Mouse (Mus musculus): ENCODE results near the gene Cytip. TPM values are rescaled to one million over a fixed set of nuclear protein-coding genes. Genes with fewer than 3 reads are reported as not detected.

Gene Cytip
- polyA plus RNA-seq, 1 experiment from 2014 or later: 0.30 TPM

- H3K27me3 ChIP-seq (ENCODE audit: insufficient read depth, poor library complexity, severe bottlenecking): no peaks in the 10 kb centered on the region
- H3K36me3 ChIP-seq: no peaks in the 10 kb centered on the region
- no peaks in the 10 kb centered on the region for H3K9me3 ChIP-seq
- no peaks in the 10 kb centered on the region for H3K4me1 ChIP-seq (replicated peaks)
- DNase-seq (ENCODE audit: low spot score): no peak
- H3K4me3 ChIP-seq: no peak overlapping the region
- WGBS: 93% methylated on average over 1 of the region's 1 CpGs
- H3K27ac ChIP-seq: no peak overlapping the region
Observed at GRCm38 (mm10) chr2:58179056-58179455, 16.3 kb downstream of the Cytip start.

GRCm38 (mm10) chr2:58175392-58176291 is 19.7 kb downstream of the Cytip start:
- Histone ChIP-seq H3K27ac (no peak overlapping the region), H3K4me1 (replicated peaks) (no peaks in the 10 kb centered on the region), H3K4me3 (no peak overlapping the region), H3K27me3 (ENCODE audit: insufficient read depth, poor library complexity, severe bottlenecking) (no peaks in the 10 kb centered on the region), H3K9me3 (no peaks in the 10 kb centered on the region), H3K36me3 (no peaks in the 10 kb centered on the region)
- WGBS: 91% methylated on average over 8 of the region's 8 CpGs
- no peak for DNase-seq (ENCODE audit: low spot score)

- Histone ChIP-seq H3K4me3 (no peak overlapping the region), H3K27me3 (ENCODE audit: insufficient read depth, poor library complexity, severe bottlenecking) (no peaks in the 10 kb centered on the region), H3K4me1 (replicated peaks) (no peaks in the 10 kb centered on the region), H3K36me3 (no peaks in the 10 kb centered on the region), H3K9me3 (no peaks in the 10 kb centered on the region), H3K27ac (no peak overlapping the region)
- DNase-seq (ENCODE audit: low spot score): no peak
- WGBS: 87% methylated on average over 9 of the region's 9 CpGs
Observed at GRCm38 (mm10) chr2:58174476-58175286, 20.7 kb downstream of the Cytip start.

GRCm38 (mm10) chr2:58172963-58173362 is 22.4 kb downstream of the Cytip start:
- Histone ChIP-seq H3K36me3 (no peaks in the 10 kb centered on the region), H3K27ac (no peak overlapping the region), H3K27me3 (ENCODE audit: insufficient read depth, poor library complexity, severe bottlenecking) (no peaks in the 10 kb centered on the region), H3K9me3 (no peaks in the 10 kb centered on the region), H3K4me3 (no peak overlapping the region), H3K4me1 (replicated peaks) (no peaks in the 10 kb centered on the region)
- WGBS: 88% methylated on average over 3 of the region's 3 CpGs
- no peak for DNase-seq (ENCODE audit: low spot score)

- no peaks in the 10 kb centered on the region for H3K36me3 ChIP-seq
- H3K27ac ChIP-seq: no peak overlapping the region
- no peak for DNase-seq (ENCODE audit: low spot score)
- H3K4me1 ChIP-seq (replicated peaks): no peaks in the 10 kb centered on the region
- no peaks in the 10 kb centered on the region for H3K27me3 ChIP-seq (ENCODE audit: insufficient read depth, poor library complexity, severe bottlenecking)
- H3K4me3 ChIP-seq: no peak overlapping the region
- H3K9me3 ChIP-seq: no peaks in the 10 kb centered on the region
- WGBS: 84% methylated on average over 2 of the region's 2 CpGs
Observed at GRCm38 (mm10) chr2:58169173-58169572, 26.2 kb downstream of the Cytip start.

- Histone ChIP-seq H3K4me1 (replicated peaks) (no peaks in the 10 kb centered on the region), H3K36me3 (no peaks in the 10 kb centered on the region), H3K27me3 (ENCODE audit: insufficient read depth, poor library complexity, severe bottlenecking) (no peaks in the 10 kb centered on the region), H3K4me3 (no peak overlapping the region), H3K9me3 (no peaks in the 10 kb centered on the region), H3K27ac (no peak overlapping the region)
- no peak for DNase-seq (ENCODE audit: low spot score)
- 86% methylated on average over 3 of the region's 3 CpGs for WGBS
Observed at GRCm38 (mm10) chr2:58167654-58168053, 27.7 kb downstream of the Cytip start.

- H3K27ac ChIP-seq: no peak overlapping the region
- H3K4me1 ChIP-seq (replicated peaks): no peaks in the 10 kb centered on the region
- H3K4me3 ChIP-seq: no peak overlapping the region
- no peak for DNase-seq (ENCODE audit: low spot score)
- H3K27me3 ChIP-seq (ENCODE audit: insufficient read depth, poor library complexity, severe bottlenecking): no peaks in the 10 kb centered on the region
- H3K36me3 ChIP-seq: no peaks in the 10 kb centered on the region
- WGBS: 73% methylated on average over 2 of the region's 2 CpGs
- no peaks in the 10 kb centered on the region for H3K9me3 ChIP-seq
Observed at GRCm38 (mm10) chr2:58166764-58167163, 28.6 kb downstream of the Cytip start.

GRCm38 (mm10) chr2:58163457-58164181 is 31.7 kb downstream of the Cytip start:
- H3K27me3 ChIP-seq (ENCODE audit: insufficient read depth, poor library complexity, severe bottlenecking): no peaks in the 10 kb centered on the region
- no peak for DNase-seq (ENCODE audit: low spot score)
- H3K36me3 ChIP-seq: no peaks in the 10 kb centered on the region
- no peaks in the 10 kb centered on the region for H3K9me3 ChIP-seq
- H3K4me3 ChIP-seq: no peak overlapping the region
- no peaks in the 10 kb centered on the region for H3K4me1 ChIP-seq (replicated peaks)
- WGBS: 55% methylated on average over 1 of the region's 1 CpGs
- H3K27ac ChIP-seq: no peak overlapping the region

GRCm38 (mm10) chr2:58161813-58162212 is 33.5 kb downstream of the Cytip start:
- Histone ChIP-seq H3K4me1 (replicated peaks) (no peaks in the 10 kb centered on the region), H3K27ac (no peak overlapping the region), H3K4me3 (no peak overlapping the region), H3K36me3 (no peaks in the 10 kb centered on the region), H3K27me3 (ENCODE audit: insufficient read depth, poor library complexity, severe bottlenecking) (no peaks in the 10 kb centered on the region), H3K9me3 (no peaks in the 10 kb centered on the region)
- WGBS: 88% methylated on average over 4 of the region's 4 CpGs
- DNase-seq (ENCODE audit: low spot score): no peak

- no peak for DNase-seq (ENCODE audit: low spot score)
- no peaks in the 10 kb centered on the region for H3K27me3 ChIP-seq (ENCODE audit: insufficient read depth, poor library complexity, severe bottlenecking)
- WGBS: 90% methylated on average over 21 of the region's 21 CpGs
Observed at GRCm38 (mm10) chr2:58160541-58161307, 34.6 kb downstream of the Cytip start.

GRCm38 (mm10) chr2:58159880-58160279 is 35.5 kb downstream of the Cytip start:
- no peaks in the 10 kb centered on the region for H3K27me3 ChIP-seq (ENCODE audit: insufficient read depth, poor library complexity, severe bottlenecking)
- H3K4me1 ChIP-seq (replicated peaks): 0 out of 2 replicates have a peak, but pooled peaks cover 3% of the 10 kb centered on the region
- no peaks in the 10 kb centered on the region for H3K9me3 ChIP-seq
- no peak overlapping the region for H3K4me3 ChIP-seq
- DNase-seq (ENCODE audit: low spot score): no peak
- 91% methylated on average over 13 of the region's 13 CpGs for WGBS
- no peaks in the 10 kb centered on the region for H3K36me3 ChIP-seq
- no peak overlapping the region for H3K27ac ChIP-seq

More at GRCm38 (mm10) chr2:58160541-58161307, 34.6 kb downstream of the Cytip start:
- no peak overlapping the region for H3K27ac ChIP-seq
- no peaks in the 10 kb centered on the region for H3K9me3 ChIP-seq
- H3K4me1 ChIP-seq (replicated peaks): no peaks in the 10 kb centered on the region
- H3K36me3 ChIP-seq: no peaks in the 10 kb centered on the region
- H3K4me3 ChIP-seq: no peak overlapping the region

- 92% methylated on average over 6 of the region's 6 CpGs for WGBS
- Histone ChIP-seq H3K4me1 (replicated peaks) (0 out of 2 replicates have a peak, but pooled peaks cover 3% of the 10 kb centered on the region), H3K36me3 (no peaks in the 10 kb centered on the region), H3K27me3 (ENCODE audit: insufficient read depth, poor library complexity, severe bottlenecking) (no peaks in the 10 kb centered on the region), H3K4me3 (no peak overlapping the region), H3K27ac (no peak overlapping the region), H3K9me3 (no peaks in the 10 kb centered on the region)
- no peak for DNase-seq (ENCODE audit: low spot score)
Observed at GRCm38 (mm10) chr2:58159121-58159520, 36.2 kb downstream of the Cytip start.
